Mouse (Mus musculus) layer of hippocampus, postnatal 36 days (tissue): Measurements from ENCODE around the gene Steap2. TPM values are rescaled to one million over a fixed set of nuclear protein-coding genes. Genes with fewer than 3 reads are reported as not detected.
"Not testable (repeated sequence)": the region's sequence is repeated elsewhere in the genome, so short reads cannot be mapped to it uniquely, and the experiment has no call there.

Source experiments
- DNase-seq, 2 experiments: peaks; one replicate each; pipeline ENCODE4 v3.0.0; 2022
- total RNA-seq, 2 experiments: library from RNA; stranded (reverse); gene quantifications; 2 replicates each; pipeline ENCODE4 v1.2.3; 2021

The Steap2 gene
- 1 to 10 TPM; 6.2 to 6.7 TPM for total RNA-seq

DNA sequence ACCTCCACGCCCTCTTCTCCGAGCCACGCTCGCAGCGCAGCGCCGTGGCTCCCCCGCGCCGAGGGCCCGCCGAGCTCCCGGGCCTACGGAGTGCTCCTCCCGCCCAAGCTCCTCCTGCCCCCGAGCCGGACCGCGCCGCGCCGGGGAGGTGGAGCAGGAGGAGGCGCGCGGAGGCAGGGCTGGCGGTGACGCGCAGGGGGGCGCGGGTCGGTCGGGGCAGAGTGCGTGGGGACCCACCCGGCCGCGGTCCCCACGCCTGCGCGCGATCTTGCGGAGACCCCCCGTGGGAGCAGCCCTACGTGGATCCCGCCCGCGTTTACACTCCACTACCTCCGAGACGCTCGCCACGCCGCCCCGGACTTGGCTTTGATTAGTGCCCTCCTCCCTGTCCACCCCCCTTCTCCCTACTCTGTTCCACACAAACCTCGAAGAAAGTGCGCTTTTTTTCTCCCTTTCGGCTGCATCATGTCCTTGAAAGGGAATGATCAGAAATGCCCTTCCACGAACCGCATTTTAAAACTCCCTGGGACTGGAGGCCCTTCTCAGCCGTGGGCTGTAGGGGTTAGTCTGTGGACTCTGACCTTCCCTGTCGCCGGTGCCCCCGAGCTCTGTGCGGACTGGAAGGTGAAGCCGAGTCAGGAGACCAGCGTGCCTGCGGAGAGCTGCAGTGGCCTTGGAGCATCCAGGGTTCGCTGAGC lies at the start of gene Steap2:
Steap2 (minus strand) TSS at position 623 of the 698 bp plus-strand sequence.
- DNase-seq = peak; percentile 21 to 24

DNA sequence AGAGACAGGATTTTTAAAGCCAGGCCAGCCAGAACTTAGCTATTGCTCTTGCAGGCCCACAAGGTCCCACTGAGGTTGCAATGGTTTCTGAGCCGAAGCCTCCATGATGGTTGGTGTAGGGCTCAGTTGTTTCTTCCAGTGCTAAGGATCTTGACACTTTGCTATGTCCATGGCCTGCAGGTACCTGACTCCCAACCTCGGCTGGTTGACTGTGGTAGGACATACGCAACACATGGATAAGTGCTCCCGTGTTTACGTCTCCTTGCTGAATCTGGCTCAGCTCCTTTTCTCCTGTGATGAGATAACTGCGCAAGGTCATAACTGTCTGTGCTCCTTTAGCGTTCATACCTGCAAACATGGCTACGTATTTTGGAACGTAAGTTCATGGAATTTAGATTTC lies 40.1 kb upstream of the Steap2 start:
- no peak for DNase-seq

DNA sequence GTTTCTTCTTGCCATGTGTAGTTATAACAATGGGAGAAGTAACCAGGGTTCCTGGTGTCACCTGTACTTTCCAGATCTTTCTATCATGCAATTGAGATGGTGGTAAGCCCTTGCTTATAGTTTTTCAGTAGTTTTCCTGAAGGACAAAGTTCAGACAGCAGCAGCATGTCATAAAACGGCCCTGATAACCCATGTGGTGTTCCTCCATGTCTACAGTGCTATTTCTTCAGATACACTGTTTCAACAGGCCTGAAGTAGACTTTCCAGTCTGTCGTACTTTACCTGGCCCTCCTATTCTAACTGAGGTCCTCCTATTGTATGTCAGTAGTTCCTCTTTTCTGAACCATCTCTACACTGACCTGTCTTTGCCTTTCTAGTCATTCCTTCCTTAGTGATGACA lies 38.5 kb upstream of the Steap2 start:
- DNase-seq = no peak

DNA sequence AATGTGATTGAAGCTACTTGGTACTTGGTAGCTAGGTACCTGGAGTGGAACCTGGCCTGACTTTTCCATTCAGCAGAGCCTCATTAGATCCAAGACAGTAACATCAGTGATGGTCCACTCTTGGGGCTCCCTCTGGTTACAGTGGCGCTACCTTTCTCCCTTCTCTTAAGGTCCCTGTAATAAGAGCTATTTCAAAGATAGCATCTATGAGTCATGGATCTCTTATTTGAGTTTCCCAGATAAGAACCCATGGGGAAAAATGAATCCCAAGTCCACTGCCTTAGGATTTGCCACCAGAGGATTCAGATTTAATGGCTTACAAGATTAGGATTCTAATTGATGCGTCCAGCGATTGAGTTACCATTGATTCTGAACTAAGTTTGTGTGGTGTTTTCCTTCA lies 37.8 kb upstream of the Steap2 start:
- DNase-seq = no peak

DNA sequence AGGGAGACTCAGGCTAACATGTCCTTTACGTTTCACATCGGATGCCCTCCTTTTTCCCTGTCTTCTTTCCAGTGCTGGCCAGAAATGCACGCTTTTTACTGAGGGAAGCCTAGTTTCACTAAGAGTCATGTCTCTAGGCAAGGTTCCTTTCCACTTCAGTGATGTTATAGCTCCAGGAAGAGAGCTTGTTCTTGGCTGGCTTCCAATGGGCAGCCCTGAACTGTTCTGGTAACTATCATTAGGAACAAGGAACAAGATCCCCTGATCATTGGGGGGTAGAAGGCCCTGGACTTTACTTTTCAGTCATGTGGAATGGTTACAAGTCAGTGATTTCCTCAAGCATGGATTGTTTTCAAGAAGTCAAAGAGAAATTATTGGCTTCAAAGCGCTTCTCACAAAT lies 35.5 kb upstream of the Steap2 start:
- DNase-seq = no peak

DNA sequence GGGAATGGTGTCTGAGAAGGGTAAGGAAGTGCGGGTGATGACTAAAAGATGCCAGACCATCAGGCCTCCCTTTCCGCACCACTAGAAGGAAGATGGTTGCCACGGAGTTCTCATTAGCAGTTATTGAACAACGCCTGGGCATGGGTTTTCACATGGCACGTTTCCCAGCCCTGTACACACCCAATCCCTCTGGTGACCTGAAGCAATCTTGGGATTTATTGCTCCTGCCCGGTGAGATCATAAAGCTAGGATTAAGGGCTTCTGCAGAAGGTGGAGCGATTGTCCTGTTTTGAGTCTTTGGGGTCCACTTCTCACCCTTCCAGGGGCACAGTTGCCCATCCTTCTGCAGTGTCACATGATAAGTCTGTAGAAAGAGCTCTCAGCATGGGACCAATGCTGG lies 27.8 kb upstream of the Steap2 start:
- no peak for DNase-seq

DNA sequence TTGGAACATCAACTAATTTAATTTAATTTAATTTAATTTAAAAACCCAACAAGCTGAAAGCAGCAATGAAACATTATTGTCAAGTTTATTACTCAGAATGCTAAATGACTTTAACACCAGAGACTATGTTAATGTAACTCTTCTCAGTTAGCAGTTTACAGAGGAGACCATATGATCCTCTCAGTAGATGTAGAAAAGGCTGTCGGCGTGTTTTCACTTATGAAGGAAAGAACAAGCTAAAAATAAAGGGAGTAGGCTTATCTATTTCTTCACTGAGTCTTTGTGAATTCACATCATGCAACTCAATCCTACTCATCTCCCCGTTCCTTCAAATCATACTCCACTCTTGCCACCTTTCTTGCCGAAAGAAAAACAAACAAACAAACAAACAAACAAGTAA lies 16.7 kb upstream of the Steap2 start:
- no peak for DNase-seq

DNA sequence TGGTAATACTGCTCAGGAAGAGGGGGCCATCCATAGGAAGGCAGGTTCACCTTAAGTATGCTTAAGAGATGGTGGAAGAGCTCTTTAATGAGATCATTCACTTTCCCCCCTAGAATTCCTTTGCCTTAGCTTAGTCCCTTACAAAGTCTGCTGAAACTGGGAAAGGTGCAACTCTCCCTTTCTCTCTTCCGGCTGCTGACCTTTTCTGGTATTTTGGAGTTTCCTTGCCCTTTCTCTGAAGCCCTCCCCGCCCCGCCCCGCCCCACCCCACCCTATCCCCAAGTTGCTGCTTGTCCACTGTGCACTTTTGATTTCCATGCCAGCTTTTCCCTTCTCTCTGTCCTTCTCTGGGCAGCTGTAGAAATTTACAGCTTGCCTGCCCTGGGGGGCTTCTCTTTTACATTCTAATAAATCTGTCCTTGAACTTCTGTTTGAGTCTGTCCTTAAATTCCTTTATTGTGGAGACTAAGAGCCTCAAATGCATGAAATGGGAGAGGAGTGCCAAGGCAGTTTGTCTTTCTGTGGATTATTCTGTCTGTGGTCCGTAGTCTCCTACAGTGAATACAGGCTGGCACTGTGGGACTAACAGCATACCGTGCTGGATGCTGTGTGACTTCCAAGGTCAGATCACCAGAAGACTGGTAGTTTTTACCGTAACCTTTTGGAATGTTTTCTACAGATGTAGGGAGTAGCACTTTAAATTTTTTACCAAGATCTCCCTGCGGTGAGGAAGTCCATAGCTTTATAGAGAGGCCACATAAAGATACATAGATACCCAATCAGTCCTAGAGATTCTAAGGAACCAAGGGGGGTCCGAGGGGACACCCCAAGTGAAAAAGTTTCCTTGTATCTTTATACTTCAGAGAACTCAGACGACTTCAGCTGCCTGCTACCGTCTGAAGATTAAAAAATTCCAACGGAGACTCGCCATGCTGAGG lies 13.2 kb upstream of the Steap2 start:
- DNase-seq = no peak

DNA sequence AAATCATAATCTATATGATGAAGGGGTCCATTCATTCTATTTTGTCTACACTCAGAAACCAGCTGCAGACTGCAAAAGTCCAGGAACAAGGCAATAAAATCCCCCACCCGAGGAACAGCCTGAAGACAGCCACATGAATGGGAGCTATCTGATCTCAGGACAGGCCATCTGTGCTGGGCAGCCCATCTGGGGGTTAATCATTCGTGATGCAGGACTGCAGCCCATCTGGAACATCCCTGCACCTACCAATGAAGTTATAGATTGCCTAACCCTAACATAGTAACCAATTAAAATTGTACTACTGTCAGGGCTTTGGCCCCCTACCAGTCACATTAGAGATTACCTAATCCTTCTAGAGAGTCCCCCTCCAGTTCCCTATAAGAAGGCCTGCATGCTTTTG lies 10.6 kb upstream of the Steap2 start:
- no peak for DNase-seq

DNA sequence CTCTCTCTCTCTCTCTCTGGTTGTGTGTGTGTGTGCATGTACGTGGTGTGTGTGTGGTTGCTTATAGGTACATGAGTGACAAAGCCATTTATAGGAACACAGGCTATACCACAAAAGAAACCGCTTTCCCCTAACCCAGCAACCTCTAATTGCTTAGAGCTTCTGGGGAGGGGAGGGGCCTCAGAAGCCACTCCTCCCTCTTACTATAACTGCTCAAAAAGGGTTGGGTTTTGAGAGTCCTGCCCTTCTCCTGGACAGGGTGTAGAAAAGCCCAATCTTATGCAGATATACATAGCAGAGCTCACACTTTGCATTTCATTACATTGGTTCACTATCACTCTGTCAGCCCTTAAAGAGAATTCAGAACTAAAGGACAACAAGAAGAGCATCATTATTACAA lies 6.0 kb upstream of the Steap2 start:
- no peak for DNase-seq

DNA sequence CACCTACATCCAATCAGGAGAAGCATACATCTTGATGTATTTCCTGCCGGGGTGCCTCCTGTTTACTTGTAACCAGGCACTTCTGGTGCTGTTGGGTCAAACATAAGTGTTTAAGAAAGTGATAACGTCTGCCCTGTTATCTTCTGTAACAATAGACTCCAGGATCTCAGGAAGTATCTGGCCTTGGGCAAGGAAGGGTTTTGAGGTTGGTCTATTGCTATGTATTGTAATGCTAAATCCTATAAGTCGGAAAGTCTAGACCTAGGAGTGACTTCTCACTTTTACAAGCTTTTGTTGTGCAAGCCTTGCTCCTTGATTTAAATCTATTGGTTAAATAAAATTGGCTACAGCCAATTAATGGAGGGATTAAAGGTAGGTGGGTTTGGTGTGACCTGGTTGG lies 4.5 kb upstream of the Steap2 start:
- DNase-seq = no peak

DNA sequence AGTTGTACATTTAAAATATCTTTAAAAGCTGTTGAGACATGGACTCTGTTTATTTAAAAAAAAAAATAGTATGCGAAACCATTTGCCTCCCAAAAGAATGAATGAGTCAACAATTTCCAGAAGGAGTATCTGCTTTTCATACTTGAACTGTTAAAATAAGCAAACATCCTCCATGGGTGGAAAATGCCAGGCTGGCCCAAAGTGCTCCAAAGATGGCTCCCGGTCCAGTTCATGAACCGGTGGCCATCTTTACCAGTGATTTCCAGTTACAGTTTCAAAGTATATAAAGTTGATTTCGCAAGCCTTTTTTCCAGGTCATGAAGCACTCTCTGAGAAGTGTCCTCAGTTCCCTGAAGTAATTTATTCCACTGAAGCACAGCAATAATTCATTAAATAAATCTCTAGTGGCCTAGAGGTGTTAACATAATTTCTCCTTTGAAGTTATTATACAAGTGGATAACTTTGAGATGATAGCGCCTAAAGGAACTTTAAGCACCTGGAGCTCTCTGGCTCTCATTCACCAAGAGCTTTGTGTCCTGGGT lies 1.1 kb upstream of the Steap2 start:
- no peak for DNase-seq

DNA sequence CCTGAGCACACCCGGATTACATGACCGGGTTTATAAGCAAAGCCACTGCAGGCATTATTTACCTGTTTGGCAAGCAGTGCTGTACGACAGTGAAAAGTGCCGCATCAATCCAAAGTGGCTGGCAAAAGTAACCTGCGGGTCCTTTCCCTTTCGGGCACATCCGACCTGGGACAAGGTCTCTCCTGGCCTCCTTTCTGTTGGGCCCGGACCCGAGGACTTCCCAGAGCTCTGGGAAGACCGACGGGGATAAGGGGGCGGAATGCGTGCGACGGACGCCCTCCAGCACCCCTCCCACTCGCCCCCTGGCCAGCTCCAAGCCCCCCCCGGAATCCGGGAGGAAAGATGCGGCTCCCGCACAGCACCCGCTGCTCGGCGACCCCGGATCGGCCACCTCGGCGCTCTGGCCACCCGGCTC lies 830 bp downstream of the Steap2 start:
- DNase-seq = peak in 1 of 2 experiments; percentile 1

DNA sequence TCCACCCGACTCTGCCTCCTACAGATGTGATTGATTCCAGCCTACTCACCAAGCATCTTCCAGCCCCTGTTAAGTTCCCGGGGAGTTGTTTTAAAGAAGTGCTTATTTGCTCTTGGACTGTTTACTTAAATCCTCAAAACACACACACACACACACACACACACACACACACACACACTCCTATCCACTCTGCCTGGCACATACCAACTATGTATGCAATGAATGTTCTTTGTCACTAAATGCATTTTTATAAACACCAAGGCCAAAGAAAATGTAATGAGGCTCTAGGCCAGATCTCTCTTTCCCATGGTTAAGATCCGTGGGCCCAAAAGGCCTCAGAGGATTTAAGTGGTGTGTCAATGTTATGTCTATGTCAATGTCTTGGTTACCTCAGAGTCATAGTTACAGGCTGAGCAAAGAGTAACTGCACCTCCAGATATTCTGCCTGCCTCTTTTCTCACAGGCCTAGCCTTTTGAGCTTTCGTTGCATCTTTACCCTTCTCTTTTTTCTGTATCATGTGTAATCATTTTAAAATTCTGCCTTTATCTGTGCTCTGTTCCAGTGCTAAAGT lies 2.1 kb downstream of the Steap2 start:
- no peak for DNase-seq

DNA sequence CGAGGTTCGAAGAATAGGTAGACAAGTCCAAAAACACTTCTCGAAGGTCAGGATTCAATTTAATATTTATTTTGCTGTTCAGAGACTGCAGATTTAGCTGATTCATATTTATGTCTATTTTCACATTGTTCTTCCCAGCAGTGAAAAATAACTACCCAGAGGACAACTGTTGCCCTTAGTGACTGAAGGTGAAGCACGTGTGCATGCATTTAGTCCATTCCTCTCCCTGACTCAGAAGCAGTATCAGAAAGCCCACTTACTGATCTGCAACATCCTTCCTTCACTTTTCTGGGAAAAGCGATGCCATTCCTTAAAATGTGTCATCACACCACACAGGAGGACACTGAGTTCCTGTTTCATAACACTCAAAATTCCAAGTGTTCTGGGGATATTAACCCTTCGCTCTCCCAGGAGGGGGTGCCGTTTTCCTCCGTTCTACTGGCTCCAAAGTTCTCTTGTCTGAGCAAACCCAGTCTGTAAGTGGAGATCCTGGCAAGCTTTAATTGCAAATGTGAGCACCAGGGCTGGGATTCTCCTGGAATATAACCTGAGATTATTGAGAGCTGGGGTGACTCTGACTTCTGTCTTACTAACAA lies 5.3 kb downstream of the Steap2 start:
- DNase-seq = no peak

DNA sequence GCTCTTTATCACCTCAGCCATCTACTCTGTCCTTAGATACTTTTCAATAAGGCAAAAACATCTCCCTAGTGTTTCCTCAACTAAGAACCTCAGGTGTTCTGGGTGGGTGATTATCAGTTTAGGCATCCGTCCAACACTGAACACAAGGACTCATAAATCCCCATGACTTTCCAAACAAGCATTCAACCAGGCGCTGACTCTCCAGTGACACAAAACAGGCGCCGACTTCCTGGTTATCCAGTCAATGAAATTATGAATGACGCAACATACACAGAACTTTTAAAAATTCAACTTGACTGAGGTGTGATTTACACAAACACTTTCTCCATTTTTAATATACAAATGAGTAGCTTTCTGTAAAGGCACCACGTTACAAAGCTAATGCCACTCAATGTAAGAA lies 6.2 kb downstream of the Steap2 start:
- no peak for DNase-seq

DNA sequence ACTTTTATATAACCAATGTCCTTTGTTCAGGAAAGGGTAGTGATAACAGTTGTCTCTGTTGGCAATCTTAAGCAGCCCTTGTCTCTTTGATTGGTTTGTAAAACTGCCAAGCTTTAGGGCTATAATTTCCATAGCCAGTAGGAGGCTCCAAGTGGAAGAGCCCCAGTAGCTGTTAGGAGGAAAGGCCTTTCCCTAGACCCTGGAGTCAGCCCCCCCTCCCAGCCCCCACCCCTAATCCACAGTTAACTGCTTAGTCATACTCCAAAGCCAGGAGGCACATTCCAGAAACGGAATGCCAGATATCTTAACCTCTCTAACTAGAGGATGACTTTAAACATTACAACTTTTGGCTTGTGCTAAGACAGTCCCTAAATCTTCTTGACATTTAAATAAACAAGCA lies 7.4 kb downstream of the Steap2 start:
- DNase-seq = no peak

DNA sequence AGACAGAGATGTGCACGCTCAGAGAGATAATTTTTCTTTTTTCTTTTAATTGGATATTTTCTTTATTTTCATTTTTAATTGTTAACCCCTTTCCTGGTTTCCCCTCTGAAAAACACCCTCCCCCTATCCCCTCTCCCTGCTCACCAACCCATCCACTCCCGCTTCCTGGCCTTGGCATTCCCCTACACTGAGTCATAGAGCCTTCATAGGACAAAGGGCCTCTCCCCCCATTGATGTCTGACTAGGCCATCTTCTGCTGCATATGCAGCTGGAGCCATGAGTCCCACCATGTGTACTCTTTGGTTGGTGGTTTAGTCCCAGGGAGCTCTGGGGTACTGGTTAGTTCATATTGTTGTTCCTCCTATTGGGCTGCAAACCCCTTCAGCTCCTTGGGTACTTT lies 9.4 kb downstream of the Steap2 start:
- not testable (repeated sequence) for DNase-seq

DNA sequence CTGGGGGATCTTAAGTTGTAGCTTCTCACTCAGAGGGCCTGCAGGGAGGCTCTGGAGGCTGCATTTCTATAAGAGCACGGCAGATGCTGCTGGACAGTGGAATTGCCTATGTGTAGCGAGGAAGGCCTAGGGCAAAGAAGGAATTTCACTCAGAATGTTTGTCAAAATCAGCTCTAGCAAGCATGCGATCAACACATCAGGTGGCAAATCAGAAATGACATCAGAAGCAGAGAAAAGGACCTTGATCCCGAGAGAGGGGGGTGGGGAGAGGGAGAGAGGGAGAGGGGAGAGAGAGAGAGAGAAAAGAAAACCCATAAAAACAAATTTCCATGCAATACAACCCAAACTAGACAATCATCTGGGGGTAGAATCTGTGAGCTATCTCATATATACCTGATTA lies 11.1 kb downstream of the Steap2 start:
- DNase-seq = no peak

DNA sequence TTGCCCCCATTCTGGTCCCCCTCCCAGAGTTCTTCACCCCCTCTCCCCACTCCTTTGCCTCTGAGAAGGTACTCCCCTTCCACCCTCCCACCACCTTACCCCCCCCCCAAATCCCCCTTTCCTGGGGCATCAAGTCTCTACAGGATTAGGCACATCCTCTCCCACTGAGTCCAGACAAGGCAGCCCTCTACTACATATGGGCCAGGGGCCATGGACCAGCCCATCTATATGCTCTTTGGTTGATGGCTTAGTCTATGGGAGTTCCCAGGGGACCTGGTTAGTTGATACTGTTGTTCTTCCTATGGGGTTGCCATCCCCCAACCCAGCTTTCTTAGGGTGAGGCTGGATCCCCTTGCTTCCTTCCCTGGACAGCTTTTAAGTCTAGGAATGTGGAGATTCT lies 14.9 kb downstream of the Steap2 start:
- DNase-seq = no peak

DNA sequence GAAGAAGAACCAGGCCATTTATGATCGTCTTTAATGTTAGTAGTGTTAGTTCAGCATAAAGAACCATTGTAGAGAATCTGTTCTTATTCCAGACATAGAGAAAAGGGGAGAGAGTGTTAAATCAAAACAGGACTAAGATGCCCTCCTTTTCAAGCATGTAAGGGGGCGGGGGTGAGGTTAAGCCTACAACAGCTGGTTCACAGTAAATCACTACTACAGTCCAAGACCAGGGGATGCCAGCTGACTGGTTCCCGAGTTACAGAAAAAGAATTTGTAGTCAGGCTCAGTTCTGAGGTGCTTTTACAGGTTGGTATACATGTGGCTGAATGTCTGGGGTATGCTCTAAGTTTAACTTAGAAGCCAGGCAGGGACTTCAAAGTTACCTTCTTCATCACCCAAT lies 18.3 kb downstream of the Steap2 start:
- no peak for DNase-seq

DNA sequence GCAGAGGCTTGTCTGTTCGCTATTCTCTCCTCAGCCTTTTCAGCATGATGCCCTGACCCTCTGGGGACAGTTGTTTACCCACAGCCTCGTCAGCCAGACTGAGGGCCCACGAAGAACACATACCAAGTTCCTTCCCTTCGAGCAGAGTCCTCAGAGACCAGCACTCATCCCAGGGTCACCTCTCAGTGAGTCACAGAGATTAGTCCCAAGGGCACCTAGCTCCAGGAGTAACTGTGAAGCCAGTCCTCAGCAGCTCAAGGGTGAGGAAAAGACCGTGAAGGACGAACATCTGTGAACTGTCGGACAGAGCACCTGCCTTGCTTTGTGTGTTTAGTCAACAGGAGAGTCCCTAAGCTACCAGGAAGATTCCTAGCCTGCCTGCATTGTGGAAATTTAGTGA lies 25.5 kb downstream of the Steap2 start:
- no peak for DNase-seq

DNA sequence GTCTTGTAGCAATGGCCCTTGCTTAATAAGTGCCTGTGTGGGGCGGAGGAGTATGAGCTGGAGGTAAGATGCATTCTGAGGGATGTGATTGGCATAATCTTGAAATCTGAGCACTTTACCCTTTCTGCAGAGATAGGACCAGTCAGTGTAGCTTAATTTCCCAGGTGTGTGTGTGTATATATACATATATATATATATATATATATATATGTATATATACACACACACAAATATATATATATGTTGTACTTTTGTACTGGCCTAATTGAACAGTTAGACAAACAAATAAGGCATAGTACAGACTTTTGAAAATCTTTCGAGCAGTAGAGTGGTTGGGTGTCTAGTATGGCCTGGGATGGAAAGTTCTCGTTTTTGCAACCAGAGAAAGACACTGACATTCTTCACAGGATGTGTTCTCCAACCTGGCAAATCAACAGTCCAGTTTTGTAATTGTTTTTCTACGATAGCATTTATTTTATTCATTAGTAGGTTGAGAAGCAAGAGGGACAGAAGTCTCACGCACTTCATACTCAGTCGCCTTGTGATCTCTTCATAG lies 29.9 kb downstream of the Steap2 start:
- no peak for DNase-seq
